Mouse (Mus musculus): Measurements from ENCODE around the gene Gm13030.

DNA sequence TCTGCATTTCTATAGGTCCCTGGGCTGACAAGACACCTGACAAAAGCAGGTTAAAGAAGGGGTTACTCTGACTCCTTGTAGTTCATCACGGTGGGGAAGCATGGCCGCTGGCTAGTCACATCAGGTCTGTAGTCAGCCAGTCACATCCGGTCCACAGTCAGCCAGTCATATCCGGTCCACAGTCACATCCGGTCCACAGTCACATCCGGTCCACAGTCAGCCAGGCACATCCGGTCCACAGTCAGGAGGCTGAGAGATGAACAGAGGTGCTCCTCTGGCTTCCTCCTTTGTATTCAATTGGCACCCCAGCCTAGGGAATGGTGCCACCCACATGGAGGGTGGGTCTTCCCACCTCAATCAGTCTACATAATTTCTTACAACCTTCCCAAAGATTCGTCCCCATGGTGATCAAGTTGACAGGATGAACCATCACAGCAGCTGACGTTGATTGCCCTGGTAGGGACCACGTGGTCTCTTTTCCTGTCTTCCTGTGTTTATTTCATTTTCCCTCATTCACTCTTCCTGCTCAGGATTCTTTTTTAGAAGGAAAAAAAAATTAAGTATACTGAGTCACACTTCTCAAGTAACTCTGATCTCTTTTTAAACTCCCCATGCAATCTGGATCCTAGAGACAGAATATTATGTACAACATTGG lies 10.3 kb downstream of the Gm13030 start, which contains the start of gene Pla2g5:
- no peak for TF ChIP-seq GATA1 (IDR thresholded peaks at IDR 0.05; ENCODE audit: borderline replicate concordance, low read length)
- TF ChIP-seq FLI1 (IDR thresholded peaks at IDR 0.05; ENCODE audit: low read length): peak; percentile 68; the same call in 1 of the 2 replicates
